Mouse (Mus musculus): Measurements from ENCODE around the gene Cox6a2.

GRCm38 (mm10) chr7:128251946-128252345 lies 45.8 kb upstream of the Cox6a2 start:
- TF ChIP-seq CTCF (IDR thresholded peaks at IDR 0.05; ENCODE audit: low read depth, low read length): no peak
- no peak for TF ChIP-seq POLR2A (IDR thresholded peaks at IDR 0.05; ENCODE audit: extremely low read depth, insufficient read depth, low read length)

Measured in liver, adult 2 months (tissue).